Mouse (Mus musculus) heart, postnatal 0 days (tissue): ENCODE data around the gene Ofcc1.

Experiments
- CTCF ChIP-seq: IDR thresholded peaks from 2 replicates; pipeline ENCODE4 v1.5.1; 2016; ENCODE audit warnings: antibody characterized with exemption, control low read depth, low read depth
- EP300 ChIP-seq: IDR thresholded peaks from 2 replicates; pipeline ENCODE4 v1.6.1; 2016; ENCODE audit warnings: antibody characterized with exemption, low read depth

DNA sequence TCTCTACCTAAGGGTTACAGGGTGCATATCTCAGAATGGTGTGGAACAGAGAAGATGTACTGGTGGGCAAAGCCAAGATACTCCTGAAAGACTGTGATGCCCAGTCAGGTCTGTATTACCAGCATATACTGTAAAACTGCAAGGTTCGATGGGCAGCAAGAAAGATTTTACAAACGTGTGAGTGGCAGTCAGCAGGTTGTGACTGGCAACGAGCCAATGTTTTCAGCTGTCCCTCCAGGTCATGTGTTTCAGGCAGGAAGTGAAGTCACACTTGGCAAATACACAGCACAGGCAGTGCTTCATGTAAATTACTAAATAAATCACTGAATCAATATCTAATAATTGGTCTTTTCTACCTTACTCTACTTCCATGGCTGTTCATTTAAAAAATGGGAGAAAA lies at the start of gene Ofcc1:
- TF ChIP-seq CTCF: no peak
- no peak for TF ChIP-seq EP300
